Mouse (Mus musculus) urinary bladder, postnatal 14 days (tissue): Measurements from ENCODE around the gene Olfr1458.

Experiments
- DNase-seq: peaks from one replicate; pipeline ENCODE4 v3.0.0; 2021; ENCODE audit warnings: low spot score

Olfr1458 gene

GRCm38 (mm10) chr19:13106675-13107074 is at the start of gene Olfr1458:
TSS of gene Olfr1458 (minus strand) at chr19:13106775.
- DNase-seq = no peak

DNA sequence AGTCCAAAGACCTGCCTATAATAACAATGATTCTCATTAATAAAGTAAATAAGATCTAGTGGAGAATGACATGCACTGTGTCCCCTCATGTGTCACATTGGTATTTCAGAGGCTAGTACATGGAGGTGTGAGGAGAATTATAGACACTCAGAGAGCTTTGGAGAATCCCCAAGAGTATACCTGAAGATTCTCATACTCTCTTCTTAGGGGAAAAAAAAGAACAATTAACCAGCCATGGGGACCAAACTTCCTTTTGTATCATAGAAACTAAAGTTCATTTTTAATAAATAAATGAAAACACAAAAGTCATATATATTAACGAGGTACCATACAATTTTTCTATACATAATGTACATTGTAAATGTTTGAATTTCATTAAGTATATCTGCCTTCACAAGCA is 42.9 kb upstream of the Olfr1458 start, which contains the start of gene Olfr1459:
Gene Olfr1459 (minus strand): TSS at position 101 of the 400 bp plus-strand sequence.
- no peak for DNase-seq

DNA sequence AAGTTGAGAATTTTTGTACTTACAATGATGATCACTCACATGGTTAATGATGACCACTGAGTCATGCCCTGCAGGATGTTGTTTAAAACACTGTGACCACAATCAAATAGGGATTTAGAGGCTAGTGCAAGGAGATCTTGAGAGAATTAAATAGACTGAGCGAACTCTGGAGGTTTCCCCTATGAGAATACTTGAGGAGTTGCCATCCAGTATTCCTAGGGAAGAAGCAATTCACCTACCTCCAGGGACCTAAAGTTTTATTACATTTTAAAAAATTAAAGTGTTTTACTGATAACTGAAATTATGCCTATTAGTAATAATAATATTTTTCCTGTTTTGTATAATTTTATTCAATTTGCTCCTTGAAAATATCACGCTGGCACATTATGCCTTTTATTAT is 8.8 kb downstream of the Olfr1458 start, which contains the start of gene Olfr1457:
Gene Olfr1457 (minus strand): TSS at position 101 of the 400 bp plus-strand sequence.
- DNase-seq = no peak

DNA sequence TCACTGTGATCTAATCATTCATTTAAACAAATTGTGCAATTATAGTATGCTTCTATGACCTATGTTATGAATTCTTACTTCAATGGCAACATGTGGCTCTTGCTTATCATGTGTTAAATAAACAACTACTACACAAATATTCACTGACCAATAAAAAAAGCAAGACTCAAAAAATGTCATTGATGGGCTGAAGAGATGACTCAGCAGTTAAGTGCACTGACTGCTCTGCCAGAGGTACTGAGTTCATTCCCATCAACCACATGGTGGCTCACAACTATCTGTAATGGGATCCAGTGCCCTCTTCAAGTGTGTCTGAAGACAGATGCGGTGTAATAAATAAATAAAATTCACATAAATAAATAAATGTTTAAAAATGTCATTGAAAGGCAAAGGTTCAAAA is 12.7 kb downstream of the Olfr1458 start:
- no peak for DNase-seq

GRCm38 (mm10) chr19:13060310-13060709 is 46.3 kb downstream of the Olfr1458 start, which contains the start of gene Olfr1454:
TSS of gene Olfr1454 (plus strand) at chr19:13060610.
- no peak for DNase-seq
